Mouse (Mus musculus): ENCODE data around the gene Stip1.

GRCm38 (mm10) chr19:6994002-6994401, 45.8 kb downstream of the Stip1 start:
- TF ChIP-seq CTCF (IDR thresholded peaks at IDR 0.05; ENCODE audit: borderline replicate concordance, insufficient read depth, low read length) (no peak), POLR2A (IDR thresholded peaks at IDR 0.05; ENCODE audit: low read depth, low read length) (no peak)
